Mouse (Mus musculus) adrenal gland, adult 2 months (tissue): Measurements from ENCODE around the gene Mlana. TPM values are rescaled to one million over a fixed set of nuclear protein-coding genes. Genes with fewer than 3 reads are reported as not detected.

Experiments
- DNase-seq: peaks from one replicate; pipeline ENCODE4 v3.0.0; 2021
- long read RNA-seq: library from polyadenylated mRNA; stranded (forward); transcript quantifications from one replicate; pipeline ENCODE4 v2.0.0, GENCODE M21; 2021
- polyA plus RNA-seq: library from polyadenylated mRNA; depleted of rRNA; stranded (reverse); fragments of >200 nt; gene quantifications from 2 replicates; pipeline ENCODE4 v1.2.3, GENCODE M21; 2012; rRNA removed
- total RNA-seq, 2 experiments: library from RNA; stranded (reverse); gene quantifications; 2 replicates each; pipeline ENCODE4 v1.2.3; 2021

Mlana gene
- total RNA-seq (not detected), polyA plus RNA-seq (not detected in 2 replicates)
- long read RNA-seq: 0 reads

GRCm38 (mm10) chr19:29697245-29697874, at the start of gene Mlana:
Gene Mlana (plus strand): TSS chr19:29697824.
- no peak for DNase-seq

DNA sequence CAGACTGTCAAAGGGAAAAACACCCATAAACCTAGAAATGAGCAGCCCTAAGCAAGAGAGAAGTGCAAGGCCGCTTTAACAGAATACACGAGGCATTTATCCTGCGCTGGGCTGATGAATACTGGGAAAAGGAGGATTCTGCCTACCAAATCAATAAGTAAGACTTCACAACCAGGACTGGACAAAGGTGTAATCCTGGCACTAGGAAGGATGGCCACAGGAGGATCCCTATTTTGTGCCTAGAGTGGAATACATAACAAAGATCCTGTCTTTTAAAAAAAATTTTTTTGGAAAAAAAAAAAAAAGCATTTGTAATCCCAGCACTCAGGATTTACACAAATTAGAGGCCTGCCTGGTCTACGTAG, 49.1 kb upstream of the Mlana start:
- no peak for DNase-seq

GRCm38 (mm10) chr19:29649683-29650082, 47.9 kb upstream of the Mlana start:
- DNase-seq: no peak

GRCm38 (mm10) chr19:29653768-29654265, 43.8 kb upstream of the Mlana start:
- no peak for DNase-seq

GRCm38 (mm10) chr19:29655148-29655547, 42.5 kb upstream of the Mlana start:
- no peak for DNase-seq

GRCm38 (mm10) chr19:29656029-29656428, 41.6 kb upstream of the Mlana start:
- DNase-seq: no peak

DNA sequence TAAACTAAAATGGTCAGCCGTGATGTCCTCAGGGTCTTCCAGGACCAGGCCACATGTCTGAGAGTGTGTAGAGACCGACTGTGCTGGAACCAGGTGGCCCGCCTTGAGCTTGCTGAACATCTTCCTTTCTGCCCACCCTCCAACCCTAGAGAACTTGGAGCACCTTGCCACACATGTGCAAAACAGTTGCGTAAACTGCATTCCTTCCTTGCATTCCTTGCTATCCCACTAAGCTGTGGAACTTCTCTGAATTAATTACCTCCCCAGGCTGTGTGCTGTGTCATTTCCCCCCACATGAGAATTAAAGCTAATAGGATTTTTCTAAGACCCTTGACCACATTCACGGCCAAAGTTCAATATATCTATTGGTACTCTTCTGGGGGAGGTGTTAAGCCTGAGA, 41.0 kb upstream of the Mlana start:
- no peak for DNase-seq

- DNase-seq: no peak
These were observed 40.6 kb upstream of the Mlana start for GRCm38 (mm10) chr19:29657033-29657432.

DNA sequence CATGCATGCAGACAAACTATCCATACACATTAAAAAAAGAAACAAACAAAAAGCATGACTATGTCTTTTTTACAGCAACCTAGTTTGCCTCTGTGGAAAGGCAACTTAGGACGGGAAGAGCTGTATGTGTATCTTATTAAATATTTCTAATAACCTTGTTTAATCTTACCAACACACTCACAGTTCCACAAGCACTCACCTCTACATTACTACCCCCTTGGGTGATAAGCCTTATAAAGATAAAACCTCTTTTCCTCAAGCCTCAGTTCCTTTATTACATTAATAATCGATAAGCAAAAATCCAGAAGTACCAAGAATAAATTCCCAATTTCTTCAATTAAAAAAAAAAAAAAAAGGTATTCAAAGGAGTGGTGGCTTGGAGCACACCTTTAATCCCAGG, 40.1 kb upstream of the Mlana start:
- DNase-seq: no peak

DNA sequence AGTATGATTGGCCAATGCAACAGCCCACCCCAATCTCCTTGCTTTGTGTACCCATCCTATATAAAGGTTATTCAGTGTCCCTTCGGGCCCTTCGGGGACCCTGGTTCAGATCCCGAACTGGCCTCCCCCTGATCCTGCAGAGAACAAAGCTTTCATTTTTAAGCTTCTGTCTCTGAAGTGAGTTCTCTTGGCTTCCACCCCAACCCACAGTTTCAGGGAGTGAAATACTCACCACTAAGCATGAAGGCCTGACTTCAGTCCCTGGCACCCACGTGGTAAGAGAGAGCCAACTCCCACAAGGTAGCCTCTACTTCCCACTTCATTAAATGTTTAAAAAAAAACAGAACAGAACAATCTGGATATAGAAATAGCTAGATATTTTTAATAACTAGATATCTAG, 38.8 kb upstream of the Mlana start:
- DNase-seq: no peak

- DNase-seq: no peak
These were observed 37.9 kb upstream of the Mlana start for GRCm38 (mm10) chr19:29659705-29660104.

GRCm38 (mm10) chr19:29660835-29661764, 36.5 kb upstream of the Mlana start:
- no peak for DNase-seq

DNA sequence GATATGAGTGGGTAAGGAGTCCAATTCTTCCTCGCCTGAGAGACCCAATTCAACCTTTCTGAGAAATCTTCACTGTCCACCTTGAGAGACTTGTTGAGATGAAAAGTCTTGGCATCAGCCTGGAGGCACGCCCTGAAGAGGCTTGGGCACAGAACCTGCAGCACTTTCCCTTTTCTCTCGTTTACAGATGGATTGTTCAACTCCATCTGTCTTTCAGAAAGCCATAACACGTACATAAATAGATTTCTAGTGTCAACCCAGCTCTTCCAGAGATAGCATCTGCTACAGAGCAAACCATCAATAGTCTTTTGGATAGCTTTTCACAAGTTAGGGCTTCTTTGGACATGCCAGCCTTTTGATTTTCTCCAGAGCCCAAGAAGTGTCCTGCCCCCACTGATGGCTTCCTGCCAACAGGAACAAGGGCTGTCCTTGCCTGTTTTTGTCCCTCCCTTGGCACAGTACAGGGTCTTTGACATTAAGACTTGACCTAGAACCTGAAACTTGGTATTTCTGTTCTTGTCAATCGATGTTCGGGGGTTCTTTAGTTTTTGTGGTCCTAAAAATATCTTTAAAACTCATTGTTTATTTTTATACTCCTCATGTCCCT, 35.5 kb upstream of the Mlana start:
- DNase-seq: peak; percentile 50

- DNase-seq: no peak
These were observed 33.8 kb upstream of the Mlana start for GRCm38 (mm10) chr19:29663780-29664179.

GRCm38 (mm10) chr19:29664934-29665333, 32.7 kb upstream of the Mlana start:
- DNase-seq: no peak

- DNase-seq: no peak
These were observed 31.5 kb upstream of the Mlana start for GRCm38 (mm10) chr19:29666164-29666563.

DNA sequence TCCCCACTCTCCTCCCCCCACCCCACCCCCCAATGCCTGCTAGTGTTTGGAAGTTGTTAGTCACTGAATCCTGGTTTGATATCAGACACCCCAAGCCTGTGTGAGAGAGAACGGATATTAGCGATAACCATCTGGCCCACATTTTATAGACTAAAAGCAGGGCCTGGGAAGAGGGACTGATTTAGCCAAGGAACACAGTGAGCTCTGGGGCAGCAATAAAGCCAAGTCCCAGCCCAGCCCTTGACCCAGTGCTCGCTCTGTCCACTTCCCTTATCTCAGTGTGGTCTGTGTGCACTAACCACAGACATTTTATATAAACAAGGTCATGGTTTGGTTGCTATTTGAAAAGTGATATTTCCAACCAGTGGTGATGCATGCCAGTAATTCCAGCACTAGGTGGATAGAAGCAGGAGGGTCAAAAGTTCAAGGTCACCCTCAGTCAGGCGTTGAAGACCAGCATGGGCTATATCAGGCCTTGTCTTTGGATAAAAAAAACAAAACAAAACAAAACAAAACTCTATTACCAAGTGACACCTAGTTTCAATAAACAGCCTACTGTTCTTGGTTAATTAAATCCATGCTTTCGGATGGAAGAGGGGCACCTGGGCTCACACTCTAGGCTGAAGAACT, 30.5 kb upstream of the Mlana start:
- DNase-seq: peak; percentile 63

DNA sequence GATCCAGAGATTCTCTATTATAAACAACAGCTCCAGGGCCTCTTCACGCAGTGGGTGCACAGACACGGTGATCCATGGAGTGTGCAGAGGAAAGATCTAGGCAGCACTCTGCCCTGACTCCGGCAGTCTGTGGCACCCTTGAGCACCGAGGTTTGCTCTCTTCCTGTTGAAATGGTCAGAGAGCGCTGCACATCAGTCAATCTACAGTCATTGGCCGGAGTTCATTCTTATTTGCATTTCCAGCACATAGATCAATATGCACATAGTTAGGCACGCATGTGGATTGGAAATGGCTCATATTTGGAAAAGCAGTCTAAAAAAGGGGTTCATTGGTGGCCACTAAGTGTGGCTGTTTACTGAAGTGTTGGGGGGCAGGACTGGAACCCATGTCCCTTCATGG, 29.5 kb upstream of the Mlana start:
- no peak for DNase-seq

- DNase-seq: no peak
These were observed 27.4 kb upstream of the Mlana start for GRCm38 (mm10) chr19:29670247-29670646.

DNA sequence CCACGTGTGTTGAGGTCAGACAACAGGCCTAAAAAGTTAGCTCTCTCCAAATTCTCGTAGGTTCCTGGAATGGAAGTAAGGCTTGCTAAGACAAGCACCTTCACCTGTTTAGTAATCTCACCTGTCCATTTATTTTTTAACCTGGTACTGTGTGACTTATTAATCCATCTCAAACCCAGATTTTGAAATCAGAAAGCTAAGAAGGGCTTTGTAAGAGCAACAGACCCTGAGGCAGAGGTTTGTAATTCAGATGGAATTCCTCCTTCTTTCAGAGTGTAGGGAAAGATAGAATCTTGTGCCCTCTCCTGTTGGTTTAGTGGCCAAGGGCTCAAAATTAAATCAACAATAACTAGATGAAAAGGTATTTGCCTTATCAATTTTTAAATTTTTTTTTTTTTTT, 26.5 kb upstream of the Mlana start:
- no peak for DNase-seq

DNA sequence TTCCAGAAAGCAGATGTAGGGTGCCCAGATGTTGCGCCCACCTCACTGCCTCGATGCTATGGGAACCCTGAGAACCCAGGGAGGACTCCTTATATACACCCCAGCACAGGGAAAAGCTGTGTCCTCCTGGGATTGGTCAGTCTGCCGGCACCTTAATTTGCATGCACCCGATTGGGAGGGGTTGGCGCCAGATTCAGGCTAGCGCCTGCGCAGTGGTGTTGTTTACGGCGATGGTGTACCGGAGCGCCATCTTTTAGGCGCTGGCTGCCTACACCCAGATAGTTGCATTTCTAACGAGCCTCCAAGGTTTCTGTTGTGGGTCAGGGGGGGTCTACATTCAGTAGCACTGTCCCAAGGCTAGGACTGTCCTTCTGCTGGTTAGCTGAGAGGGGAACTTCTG, 25.0 kb upstream of the Mlana start:
- no peak for DNase-seq

DNA sequence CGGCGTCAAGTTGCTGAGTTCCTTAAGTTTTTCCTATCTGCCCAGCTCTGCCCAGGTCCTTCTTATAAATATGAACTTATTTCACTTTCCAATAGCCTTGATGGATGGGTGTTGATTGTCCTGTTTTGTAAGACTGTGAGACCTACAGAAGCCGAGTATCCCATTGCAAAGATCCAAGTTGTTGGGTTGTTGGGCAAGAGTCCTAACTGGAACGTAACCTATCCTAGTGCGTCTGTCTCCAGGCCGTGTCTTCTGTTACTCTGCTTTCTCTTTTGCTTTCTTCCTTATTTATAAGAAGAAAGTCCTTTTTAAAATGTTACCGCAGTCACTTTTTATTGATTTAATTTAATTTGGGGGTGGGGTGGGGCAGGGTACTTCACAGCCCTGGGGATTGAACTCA, 22.7 kb upstream of the Mlana start:
- DNase-seq: no peak
